Mouse (Mus musculus): Measurements from ENCODE around the gene Sptbn4.

DNA sequence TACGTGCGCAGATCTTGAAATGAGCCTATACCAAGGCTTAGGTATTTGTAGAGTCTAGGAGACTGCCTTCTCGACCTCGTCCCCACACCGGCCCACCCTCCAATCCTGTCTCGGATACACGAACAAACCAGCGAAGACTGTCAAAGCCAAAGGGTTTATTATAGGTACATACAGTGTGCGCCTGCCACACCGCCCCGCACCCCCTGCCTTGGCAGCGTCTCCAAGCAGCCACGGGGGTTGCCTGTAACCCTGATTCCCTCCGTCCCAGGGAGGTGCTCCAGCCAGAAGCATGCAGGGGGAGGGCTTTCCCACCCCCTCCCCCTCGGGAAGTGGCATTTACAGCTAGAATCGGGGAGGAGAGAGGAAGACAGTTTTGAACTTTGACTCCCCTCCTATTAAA, 91.2 kb downstream of the Sptbn4 start:
- TF ChIP-seq CTCF (IDR thresholded peaks at IDR 0.05; ENCODE audit: borderline replicate concordance, insufficient read depth, low read depth, low read length) (no peak), POLR2A (IDR thresholded peaks at IDR 0.05; ENCODE audit: borderline replicate concordance, insufficient read depth, low read length) (no peak)
